Mouse (Mus musculus) MEL (cell line): Measurements from ENCODE around the gene Heatr5a.

ENCODE experiments used
- CHD2 ChIP-seq: IDR thresholded peaks from 2 replicates; pipeline ENCODE4 v1.6.1; 2011; ENCODE audit warnings: low read length, improper control_type of control experiment
- CTCF ChIP-seq, 3 experiments: IDR thresholded peaks in 2 of 3; conservative IDR thresholded peaks in 1 of 3; 2 replicates each; pipeline ENCODE4 v1.5.1; 2011 to 2012; ENCODE audit warnings: low read length in 3 of 3, low read depth in 2 of 3, mild to moderate bottlenecking in 2 of 3, improper control_type of control experiment in 1 of 3, inconsistent platforms in 1 of 3, mixed read lengths in 1 of 3, moderate library complexity in 1 of 3; ENCODE audit not compliant: control insufficient read depth in 1 of 3, insufficient read depth in 1 of 3, poor library complexity in 1 of 3, severe bottlenecking in 1 of 3
- GATA1 ChIP-seq: IDR thresholded peaks from 2 replicates; pipeline ENCODE4 v1.6.1; 2011; ENCODE audit warnings: low read depth, low read length, improper control_type of control experiment
- MAFK ChIP-seq: IDR thresholded peaks from 2 replicates; pipeline ENCODE4 v1.6.1; 2011; ENCODE audit warnings: low read depth, mild to moderate bottlenecking, low read length, improper control_type of control experiment, borderline replicate concordance
- MEF2A ChIP-seq: IDR thresholded peaks from 2 replicates; pipeline ENCODE4 v1.6.1; 2014; ENCODE audit warnings: low read depth, mild to moderate bottlenecking, inconsistent platforms, low read length, improper control_type of control experiment; ENCODE audit not compliant: poor library complexity, insufficient replicate concordance, severe bottlenecking; ENCODE audit errors: extremely low read depth
- MXI1 ChIP-seq: IDR thresholded peaks from 2 replicates; pipeline ENCODE4 v1.6.1; 2011; ENCODE audit warnings: mild to moderate bottlenecking, low read depth, low read length, improper control_type of control experiment

GRCm38 (mm10) chr12:51896901-51897300 lies 74.2 kb downstream of the Heatr5a start:
- TF ChIP-seq CHD2: no peak
- no peak for TF ChIP-seq CTCF (IDR thresholded peaks at IDR 0.05 in 2 of 3, conservative IDR thresholded peaks at IDR 0.05 in 1 of 3; ENCODE audit: control insufficient read depth in 1 of 3, insufficient read depth in 1 of 3, low read depth in 2 of 3, low read length in 3 of 3, poor library complexity in 1 of 3, severe bottlenecking in 1 of 3)
- no peak for TF ChIP-seq MXI1
- TF ChIP-seq MAFK: no peak
- TF ChIP-seq GATA1: no peak
- no peak for TF ChIP-seq MEF2A
